Mouse (Mus musculus) stomach, embryonic 16.5 days (tissue): ENCODE measurements at regions not wholly inside any gene's neighbourhood (a gene's known extent, or its start where the extent isn't known, plus 50 kb on each side); places are given as distances from the start of the nearest gene placed in this dataset.
A peak's percentile ranks its signal among the peaks of the same experiment; 100 is the strongest.

ENCODE experiments used
- ATAC-seq: fragments of 200-750 bp; cut with Nextera tagmentation; 2 replicates; pipeline ENCODE4 v1.8.0; 2017; ENCODE audit warnings: moderate number of reproducible peaks, moderate TSS enrichment; ENCODE audit not compliant: insufficient read depth, low FRiP score
- H3K27ac ChIP-seq: fragments of 300-500 bp; sonication (generic); 2 replicates; pipeline ENCODE4 v1.5.1; 2014; ENCODE audit warnings: low read length
- H3K27me3 ChIP-seq: fragments of 300-500 bp; sonication (generic); 2 replicates; pipeline ENCODE4 v1.6.1; 2014; ENCODE audit warnings: low read length, control low read depth, mixed read lengths; ENCODE audit not compliant: control insufficient read depth, insufficient read depth
- H3K36me3 ChIP-seq: fragments of 300-500 bp; sonication (generic); 2 replicates; pipeline ENCODE4 v1.6.1; 2014; ENCODE audit warnings: low read length; ENCODE audit not compliant: control insufficient read depth, insufficient read depth
- H3K4me1 ChIP-seq: fragments of 300-500 bp; sonication (generic); 2 replicates; pipeline ENCODE4 v1.6.1; 2014; ENCODE audit warnings: low read length, control low read depth, mixed read lengths; ENCODE audit not compliant: control insufficient read depth, insufficient read depth
- H3K4me2 ChIP-seq: fragments of 300-500 bp; sonication (generic); 2 replicates; pipeline ENCODE4 v1.6.1; 2014; ENCODE audit warnings: low read depth, low read length, mixed read lengths
- H3K4me3 ChIP-seq: fragments of 300-500 bp; sonication (generic); replicated peaks from 2 replicates; pipeline ENCODE4 v1.5.1; 2014; ENCODE audit warnings: mild to moderate bottlenecking, low read length
- H3K9ac ChIP-seq: fragments of 300-500 bp; sonication (generic); 2 replicates; pipeline ENCODE4 v1.6.1; 2014; ENCODE audit warnings: low read length
- H3K9me3 ChIP-seq: fragments of 300-500 bp; sonication (generic); replicated peaks from 2 replicates; pipeline ENCODE4 v1.6.1; 2016; ENCODE audit warnings: low read length, control low read depth; ENCODE audit not compliant: control insufficient read depth
- WGBS: fragments of 180-500 bp; shearing (Covaris S2); extraction: QIAGEN DNeasy Blood & Tissue Kit; methylation state at CpG from one replicate; pipeline ENCODE4 v1.1.7; 2014; 5-methylcytosine and 5-hydroxymethylcytosine counted together

DNA sequence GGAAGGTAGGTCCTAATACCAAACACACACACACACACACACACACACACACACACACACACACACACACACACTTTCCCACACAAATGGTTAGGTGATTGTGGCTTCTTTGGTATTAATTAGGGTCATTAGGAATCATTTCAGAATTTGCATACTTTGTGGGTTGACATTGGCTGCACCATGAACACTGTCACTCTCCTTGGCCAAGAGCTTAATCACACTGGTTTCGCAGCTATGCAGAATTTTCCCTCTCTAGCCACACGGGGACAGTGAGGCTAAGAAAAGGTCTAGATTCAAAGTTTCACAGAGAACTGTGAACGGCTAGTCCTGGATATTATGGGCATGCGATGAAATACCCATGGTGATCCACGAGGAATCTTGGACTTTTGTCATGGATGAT lies 597.5 kb downstream of the Slc4a3 start:
- ATAC-seq, result no peak
- H3K4me2 ChIP-seq, result no peak overlapping the region
- 81% methylated on average over 5 of the region's 5 CpGs for WGBS
- no peaks in the 10 kb centered on the region for H3K4me1 ChIP-seq
- no peak overlapping the region for H3K4me3 ChIP-seq
- no peaks in the 10 kb centered on the region for H3K27me3 ChIP-seq
- no peaks in the 10 kb centered on the region for H3K36me3 ChIP-seq
- no peaks in the 10 kb centered on the region for H3K9me3 ChIP-seq
- no peak overlapping the region for H3K27ac ChIP-seq
- no peak overlapping the region for H3K9ac ChIP-seq

DNA sequence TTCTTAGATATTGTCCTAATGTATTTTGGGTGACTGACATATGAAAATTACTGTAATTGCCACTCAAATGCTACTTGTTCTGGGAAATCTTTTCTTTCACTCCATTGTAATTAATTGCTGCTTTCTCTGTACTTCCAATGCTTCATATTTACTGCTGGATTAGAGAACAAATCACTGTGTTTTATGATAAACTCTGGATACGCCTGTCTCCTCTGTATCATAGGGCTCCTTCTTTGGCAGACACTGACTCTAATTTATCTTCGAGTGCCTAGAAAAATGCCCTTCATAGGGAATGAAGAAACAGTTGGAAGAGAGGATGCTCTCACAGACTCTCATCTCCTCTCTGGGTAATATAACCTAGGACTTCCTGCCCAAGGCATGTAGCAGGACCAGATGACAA lies 602.9 kb downstream of the Slc4a3 start:
- Histone ChIP-seq H3K4me1 (no peaks in the 10 kb centered on the region), H3K4me2 (no peak overlapping the region), H3K9me3 (no peaks in the 10 kb centered on the region), H3K4me3 (no peak overlapping the region), H3K27me3 (no peaks in the 10 kb centered on the region), H3K36me3 (no peaks in the 10 kb centered on the region), H3K27ac (no peak overlapping the region), H3K9ac (no peak overlapping the region)
- WGBS, result 80% methylated on average over 2 of the region's 2 CpGs
- no peak for ATAC-seq

DNA sequence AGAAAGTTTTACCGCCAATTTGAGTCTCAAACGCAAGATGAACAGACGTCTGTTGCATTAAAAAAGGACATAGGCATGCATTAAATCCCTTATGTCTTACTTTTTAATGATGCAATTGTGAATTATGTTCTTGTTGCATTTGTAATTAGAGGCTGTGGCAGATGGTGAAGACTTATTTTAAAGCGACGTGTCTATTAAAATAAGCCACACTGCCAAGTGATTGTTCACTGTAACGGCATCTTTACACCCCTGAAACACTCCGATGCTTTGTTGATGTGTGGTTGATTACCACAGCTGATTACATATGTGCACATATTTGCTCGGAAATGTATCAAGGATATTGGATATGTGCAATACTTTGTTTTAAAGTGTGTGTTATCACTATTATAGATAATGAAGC lies 610.2 kb downstream of the Slc4a3 start:
- no peaks in the 10 kb centered on the region for H3K36me3 ChIP-seq
- no peak for ATAC-seq
- H3K9ac ChIP-seq, result no peak overlapping the region
- no peaks in the 10 kb centered on the region for H3K27me3 ChIP-seq
- WGBS, result 77% methylated on average over 8 of the region's 8 CpGs
- H3K4me3 ChIP-seq, result no peak overlapping the region
- H3K27ac ChIP-seq, result no peak overlapping the region
- H3K4me2 ChIP-seq, result no peak overlapping the region
- H3K4me1 ChIP-seq, result no peaks in the 10 kb centered on the region
- no peaks in the 10 kb centered on the region for H3K9me3 ChIP-seq

DNA sequence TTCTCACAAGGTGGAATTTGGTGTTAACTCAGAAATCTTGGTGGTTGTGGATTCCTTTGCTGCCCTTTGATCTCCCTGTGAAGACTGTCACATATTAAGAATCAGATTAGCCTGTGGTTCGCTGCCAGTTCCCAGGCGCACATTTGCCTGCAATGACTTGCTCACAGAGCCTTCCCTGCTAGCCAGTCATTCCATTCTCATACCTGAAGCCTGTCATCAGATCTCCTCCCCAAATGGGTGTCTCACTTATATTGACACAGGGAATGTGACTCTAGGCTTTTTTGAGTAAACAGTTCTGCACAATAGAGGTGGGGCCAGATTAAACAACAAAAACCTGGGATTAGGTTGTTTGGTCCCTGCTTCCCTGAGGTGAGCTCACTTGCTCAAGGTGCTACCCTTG lies 621.4 kb downstream of the Slc4a3 start:
- no peaks in the 10 kb centered on the region for H3K9me3 ChIP-seq
- ATAC-seq, result peak; percentile 68; the same call in 1 of the 2 replicates
- 48% methylated on average over 2 of the region's 2 CpGs for WGBS

DNA sequence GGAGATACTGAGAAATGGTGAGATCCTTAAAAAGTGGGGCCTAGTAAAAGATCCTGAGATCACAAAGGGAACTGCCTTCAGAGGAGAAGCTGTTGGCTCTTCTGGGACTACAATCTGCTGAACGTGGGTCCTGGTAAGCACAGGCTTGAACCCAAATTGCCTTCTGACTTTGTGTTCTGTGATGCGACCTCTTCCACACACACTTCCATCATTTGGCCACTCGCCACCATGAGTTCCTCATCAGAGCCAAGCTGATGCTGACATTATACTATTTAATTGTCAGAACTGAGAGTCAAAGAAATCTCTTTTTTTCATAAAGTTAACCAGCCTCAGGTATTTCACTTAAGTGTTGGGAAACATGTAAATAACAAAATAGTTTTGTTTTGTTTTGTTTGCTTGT lies 635.1 kb downstream of the Slc4a3 start:
- no peaks in the 10 kb centered on the region for H3K4me1 ChIP-seq
- no peaks in the 10 kb centered on the region for H3K9me3 ChIP-seq
- H3K4me2 ChIP-seq, result no peak overlapping the region
- H3K27me3 ChIP-seq, result no peaks in the 10 kb centered on the region
- 82% methylated on average over 3 of the region's 3 CpGs for WGBS
- H3K36me3 ChIP-seq, result no peaks in the 10 kb centered on the region
- H3K27ac ChIP-seq, result no peak overlapping the region
- H3K9ac ChIP-seq, result no peak overlapping the region
- ATAC-seq, result no peak
- no peak overlapping the region for H3K4me3 ChIP-seq

More for the DNA sequence above, 621.4 kb downstream of the Slc4a3 start:
- H3K36me3 ChIP-seq, result no peaks in the 10 kb centered on the region
- no peaks in the 10 kb centered on the region for H3K27me3 ChIP-seq
- H3K4me1 ChIP-seq, result no peaks in the 10 kb centered on the region
- no peak overlapping the region for H3K9ac ChIP-seq
- no peak overlapping the region for H3K4me3 ChIP-seq
- no peak overlapping the region for H3K4me2 ChIP-seq
- H3K27ac ChIP-seq, result no peak overlapping the region

DNA sequence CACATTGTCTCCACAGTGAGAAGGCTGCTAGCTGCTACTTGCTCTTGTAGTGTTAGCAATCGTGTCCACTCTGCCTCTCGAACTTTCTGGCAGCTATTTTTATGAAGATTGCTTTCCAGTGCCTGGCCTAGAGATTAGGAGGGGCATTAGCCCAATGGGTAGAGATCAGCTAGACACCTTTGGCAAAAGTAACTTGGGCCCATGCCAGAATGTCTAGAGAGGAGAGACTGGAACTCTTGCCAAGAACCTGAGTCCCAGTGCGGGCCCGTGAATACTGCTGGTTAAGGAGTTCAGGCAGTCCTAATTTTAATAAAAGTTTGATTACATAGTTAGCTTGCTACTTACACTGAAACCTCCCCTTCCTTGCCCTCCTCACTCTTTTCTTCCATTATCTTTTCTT lies 648.8 kb downstream of the Slc4a3 start:
- Histone ChIP-seq H3K27me3 (no peaks in the 10 kb centered on the region), H3K9me3 (no peaks in the 10 kb centered on the region), H3K4me1 (no peaks in the 10 kb centered on the region), H3K4me2 (no peak overlapping the region), H3K9ac (no peak overlapping the region), H3K27ac (no peak overlapping the region), H3K4me3 (no peak overlapping the region), H3K36me3 (no peaks in the 10 kb centered on the region)
- ATAC-seq, result no peak
- WGBS, result 74% methylated on average over 4 of the region's 4 CpGs

DNA sequence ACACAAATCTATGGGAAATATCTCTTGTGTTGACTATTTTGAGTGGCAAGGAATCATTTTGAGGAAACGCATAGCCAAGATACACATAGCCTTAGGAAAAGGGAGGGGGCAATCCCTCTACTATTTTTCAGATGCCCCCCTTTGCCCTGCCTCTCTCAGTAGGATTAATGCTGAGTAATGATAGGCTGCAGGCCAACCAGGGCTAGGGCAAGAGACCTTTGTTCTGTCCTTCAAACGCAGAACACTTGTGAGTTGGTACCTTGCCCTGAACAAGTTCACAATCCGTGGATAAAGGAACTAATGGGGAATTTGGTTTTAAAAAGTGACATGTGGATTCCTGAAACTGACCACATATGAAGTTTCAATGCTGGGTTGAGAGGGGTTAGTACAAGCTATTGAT lies 651.6 kb downstream of the Slc4a3 start:
- Histone ChIP-seq H3K9me3 (no peaks in the 10 kb centered on the region), H3K4me1 (no peaks in the 10 kb centered on the region), H3K4me2 (no peak overlapping the region), H3K27me3 (no peaks in the 10 kb centered on the region), H3K27ac (no peak overlapping the region), H3K36me3 (no peaks in the 10 kb centered on the region), H3K4me3 (no peak overlapping the region), H3K9ac (no peak overlapping the region)
- no peak for ATAC-seq
- WGBS, result 83% methylated on average over 3 of the region's 3 CpGs

DNA sequence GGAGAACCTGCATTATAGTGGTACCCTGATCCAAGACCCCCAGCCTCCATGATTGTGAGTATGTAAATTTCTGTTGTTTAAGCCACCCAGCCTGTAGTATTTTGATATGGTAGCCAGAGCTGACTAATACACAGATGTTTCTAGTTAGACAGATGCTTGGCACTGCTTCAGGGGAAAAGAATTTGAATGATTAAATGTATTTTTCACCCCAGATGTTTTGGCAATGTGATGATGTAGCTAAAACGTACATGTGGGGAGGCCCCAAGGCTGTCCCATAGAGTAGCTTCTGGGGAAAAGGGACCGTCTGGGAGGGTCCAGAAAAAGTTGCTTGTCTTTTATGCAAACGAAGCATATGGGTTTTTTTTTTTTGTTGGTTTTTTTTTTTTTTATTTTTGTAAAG lies 654.8 kb downstream of the Slc4a3 start:
- no peaks in the 10 kb centered on the region for H3K4me1 ChIP-seq
- H3K9me3 ChIP-seq, result no peaks in the 10 kb centered on the region
- no peak overlapping the region for H3K4me3 ChIP-seq
- WGBS, result 47% methylated on average over 3 of the region's 3 CpGs
- no peak overlapping the region for H3K9ac ChIP-seq
- no peaks in the 10 kb centered on the region for H3K36me3 ChIP-seq
- no peaks in the 10 kb centered on the region for H3K27me3 ChIP-seq
- H3K27ac ChIP-seq, result no peak overlapping the region
- H3K4me2 ChIP-seq, result no peak overlapping the region
- no peak for ATAC-seq

DNA sequence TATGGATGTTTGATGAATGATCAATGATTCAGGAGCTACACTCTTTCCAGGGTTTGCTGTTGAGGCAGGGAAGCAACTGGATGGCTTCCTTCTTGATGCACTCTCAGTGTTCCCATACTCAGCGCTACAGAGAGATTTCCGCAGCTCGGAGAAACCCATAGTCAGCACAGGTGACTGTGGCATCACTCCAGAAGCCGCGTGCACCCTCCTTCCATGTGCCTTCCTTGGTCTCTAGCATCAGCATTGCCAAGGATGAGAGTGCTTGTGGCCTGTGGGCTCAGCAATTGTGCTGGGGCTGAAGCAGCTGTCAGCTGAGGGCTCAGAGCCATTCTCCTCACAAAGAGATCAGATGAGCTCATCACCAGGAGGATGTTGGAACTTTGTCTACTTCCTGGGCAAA lies 666.4 kb downstream of the Slc4a3 start:
- no peak for ATAC-seq
- Histone ChIP-seq H3K4me2 (no peak overlapping the region), H3K9ac (no peak overlapping the region), H3K4me3 (no peak overlapping the region), H3K27me3 (no peaks in the 10 kb centered on the region), H3K9me3 (no peaks in the 10 kb centered on the region), H3K4me1 (no peaks in the 10 kb centered on the region), H3K27ac (no peak overlapping the region), H3K36me3 (no peaks in the 10 kb centered on the region)
- WGBS, result 93% methylated on average over 5 of the region's 5 CpGs

DNA sequence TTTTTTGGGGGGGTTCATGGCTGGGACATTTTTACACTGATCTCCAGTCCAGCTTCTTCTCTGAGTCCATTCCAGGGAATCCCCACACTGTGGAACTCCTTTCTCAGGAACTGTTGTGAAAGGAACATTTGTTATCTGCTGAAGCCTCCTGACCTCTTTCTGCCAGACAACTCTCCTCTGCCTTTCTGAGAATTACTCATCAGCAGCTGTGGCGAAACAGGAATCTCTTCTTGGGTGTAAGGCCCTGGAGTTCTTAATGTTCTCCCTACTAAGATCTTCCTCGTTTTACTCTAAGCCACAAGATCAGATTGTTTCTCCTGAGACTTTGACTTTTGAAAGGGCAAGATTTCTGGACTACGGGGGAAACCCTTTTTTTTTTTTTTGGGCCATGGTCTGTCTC lies 698.7 kb downstream of the Slc4a3 start:
- H3K9me3 ChIP-seq, result no peaks in the 10 kb centered on the region
- no peak for ATAC-seq

More for the DNA sequence above, 698.7 kb downstream of the Slc4a3 start:
- no peaks in the 10 kb centered on the region for H3K4me1 ChIP-seq
- WGBS, result 53% methylated on average over 3 of the region's 3 CpGs
- H3K4me2 ChIP-seq, result no peak overlapping the region
- H3K27ac ChIP-seq, result no peak overlapping the region
- H3K27me3 ChIP-seq, result no peaks in the 10 kb centered on the region
- no peak overlapping the region for H3K9ac ChIP-seq
- H3K4me3 ChIP-seq, result no peak overlapping the region
- H3K36me3 ChIP-seq, result no peaks in the 10 kb centered on the region
